Mouse (Mus musculus) intestine, postnatal 0 days (tissue): Measurements from ENCODE around the gene Rangap1. TPM values are rescaled to one million over a fixed set of nuclear protein-coding genes. Genes with fewer than 3 reads are reported as not detected.
"Not testable (repeated sequence)": the region's sequence is repeated elsewhere in the genome, so short reads cannot be mapped to it uniquely, and the experiment has no call there.

Experiments used
- ATAC-seq: fragments of 200-750 bp; cut with Nextera tagmentation; 2 replicates; pipeline ENCODE4 v1.8.0; 2017; ENCODE audit warnings: mild to moderate bottlenecking, moderate TSS enrichment, moderate library complexity
- H3K27ac ChIP-seq: fragments of 300-500 bp; sonication (generic); 2 replicates; pipeline ENCODE4 v1.5.1; 2014; ENCODE audit warnings: mild to moderate bottlenecking, low read depth, low read length, moderate library complexity
- H3K27me3 ChIP-seq: fragments of 300-500 bp; sonication (generic); replicated peaks from 2 replicates; pipeline ENCODE4 v1.6.1; 2014; ENCODE audit warnings: low read length, mixed read lengths; ENCODE audit not compliant: control insufficient read depth, insufficient read depth
- H3K36me3 ChIP-seq: fragments of 300-500 bp; sonication (generic); 2 replicates; pipeline ENCODE4 v1.6.1; 2014; ENCODE audit warnings: mild to moderate bottlenecking, moderate library complexity; ENCODE audit not compliant: control insufficient read depth, insufficient read depth
- H3K4me1 ChIP-seq: fragments of 300-500 bp; sonication (generic); replicated peaks from 2 replicates; pipeline ENCODE4 v1.6.1; 2014; ENCODE audit warnings: antibody characterized with exemption, low read length, mixed read lengths; ENCODE audit not compliant: control insufficient read depth, insufficient read depth
- H3K4me2 ChIP-seq: fragments of 300-500 bp; sonication (generic); replicated peaks from 2 replicates; pipeline ENCODE4 v1.6.1; 2014; ENCODE audit warnings: low read depth, mild to moderate bottlenecking, moderate library complexity
- H3K4me3 ChIP-seq: fragments of 300-500 bp; sonication (generic); 2 replicates; pipeline ENCODE4 v1.5.1; 2014; ENCODE audit warnings: low read depth, low read length
- H3K9ac ChIP-seq: fragments of 300-500 bp; sonication (generic); 2 replicates; pipeline ENCODE4 v1.6.1; 2014; ENCODE audit warnings: mild to moderate bottlenecking, low read depth, low read length
- H3K9me3 ChIP-seq: fragments of 300-500 bp; sonication (generic); 2 replicates; pipeline ENCODE4 v1.6.1; 2016; ENCODE audit warnings: mixed run types; ENCODE audit not compliant: control insufficient read depth
- CTCF ChIP-seq: sonication (generic); IDR thresholded peaks from 2 replicates; pipeline ENCODE4 v1.5.1; 2016; ENCODE audit warnings: low read depth, mild to moderate bottlenecking, control low read depth, antibody characterized with exemption, moderate library complexity
- WGBS: fragments of 180-500 bp; shearing (Covaris S2); extraction: QIAGEN DNeasy Blood & Tissue Kit; methylation state at CpG from one replicate; pipeline ENCODE4 v1.1.7; 2014; 5-methylcytosine and 5-hydroxymethylcytosine counted together
- polyA plus RNA-seq: library from polyadenylated mRNA; unstranded; fragments of >200 nt; fragmentation: Nextera tagmentation; extraction: Ambion mirVana; gene quantifications from 2 replicates; pipeline ENCODE4 v1.2.1, GENCODE M21; 2015

Gene Rangap1
- polyA plus RNA-seq, 1 experiment from 2014 or later = 21.9 TPM

DNA sequence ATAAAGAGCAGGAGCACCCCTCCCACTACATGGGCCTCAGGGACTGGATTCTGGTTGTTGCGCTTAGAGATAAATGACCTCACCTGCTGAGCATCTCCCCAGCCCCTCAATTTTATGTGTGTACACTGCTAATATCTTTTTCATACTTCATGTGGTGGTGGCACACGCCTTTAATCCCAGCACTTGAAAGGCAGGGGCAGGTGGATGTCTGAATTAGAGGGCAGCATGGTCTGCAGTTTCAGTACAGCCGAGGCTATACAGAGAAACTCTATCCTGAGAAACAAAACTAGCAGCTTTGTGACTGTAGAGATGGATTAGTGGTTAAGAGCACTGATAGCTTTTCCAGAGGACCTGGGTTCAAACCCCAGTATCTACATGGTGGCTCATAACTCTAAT lies 42.2 kb downstream of the Rangap1 start:
- no peak overlapping the region for H3K4me3 ChIP-seq
- no peaks in the 10 kb centered on the region for H3K9me3 ChIP-seq
- no peak overlapping the region for H3K4me2 ChIP-seq
- peaks cover 50% of the 10 kb centered on the region for H3K36me3 ChIP-seq
- no peak overlapping the region for H3K9ac ChIP-seq
- no peak for TF ChIP-seq CTCF
- 67% methylated on average over 3 of the region's 3 CpGs for WGBS
- ATAC-seq = no peak
- no peaks in the 10 kb centered on the region for H3K27me3 ChIP-seq
- H3K27ac ChIP-seq = no peak overlapping the region
- no peaks in the 10 kb centered on the region for H3K4me1 ChIP-seq

GRCm38 (mm10) chr15:81702306-81703093 lies 42.8 kb downstream of the Rangap1 start:
- H3K36me3 ChIP-seq = peaks cover 45% of the 10 kb centered on the region
- no peak for ATAC-seq
- H3K27ac ChIP-seq = no peak overlapping the region
- H3K4me3 ChIP-seq = no peak overlapping the region
- no peak overlapping the region for H3K9ac ChIP-seq
- no peak overlapping the region for H3K4me2 ChIP-seq
- 80% methylated on average over 13 of the region's 13 CpGs for WGBS
- no peaks in the 10 kb centered on the region for H3K4me1 ChIP-seq
- no peak for TF ChIP-seq CTCF
- no peaks in the 10 kb centered on the region for H3K9me3 ChIP-seq
- H3K27me3 ChIP-seq = no peaks in the 10 kb centered on the region

- not testable (repeated sequence) for H3K4me2 ChIP-seq, H3K27me3 ChIP-seq, H3K27ac ChIP-seq, H3K4me3 ChIP-seq, H3K4me1 ChIP-seq, H3K9ac ChIP-seq, ATAC-seq, H3K9me3 ChIP-seq
- peak; percentile 16; the same call in 1 of the 2 replicates for TF ChIP-seq CTCF
- H3K36me3 ChIP-seq = peaks cover 36% of the 10 kb centered on the region
- WGBS = 80% methylated on average over 4 of the region's 4 CpGs
Observed at GRCm38 (mm10) chr15:81701350-81701749, 44.0 kb downstream of the Rangap1 start.

DNA sequence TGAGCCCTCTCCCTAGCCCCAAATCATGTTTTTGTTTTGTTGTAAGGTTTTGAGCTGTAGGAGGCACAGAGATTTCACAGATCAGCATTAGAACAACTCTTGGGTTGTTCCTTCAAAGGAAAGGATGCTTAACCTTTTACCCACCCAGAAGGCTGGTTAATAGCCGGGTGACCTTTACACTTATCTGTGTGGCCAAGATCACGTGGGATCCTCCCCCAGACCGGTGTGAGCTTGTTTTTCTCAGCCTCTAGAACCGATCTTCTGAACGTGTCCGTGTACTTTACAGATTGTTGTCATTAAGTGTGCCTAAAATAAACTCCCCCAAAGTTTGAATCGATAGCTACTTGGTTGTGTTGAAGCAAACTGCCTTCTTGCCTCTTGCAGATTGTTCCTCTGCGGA lies 44.7 kb downstream of the Rangap1 start:
- H3K9me3 ChIP-seq = no peaks in the 10 kb centered on the region
- 38% methylated on average over 8 of the region's 8 CpGs for WGBS
- peaks cover 8% of the 10 kb centered on the region for H3K27me3 ChIP-seq
- H3K4me1 ChIP-seq = no peaks in the 10 kb centered on the region
- H3K27ac ChIP-seq = no peak overlapping the region
- no peak for ATAC-seq
- no peak overlapping the region for H3K4me2 ChIP-seq
- TF ChIP-seq CTCF = no peak
- peaks cover 28% of the 10 kb centered on the region for H3K36me3 ChIP-seq
- no peak overlapping the region for H3K4me3 ChIP-seq
- H3K9ac ChIP-seq = no peak overlapping the region

GRCm38 (mm10) chr15:81700161-81700560 lies 45.2 kb downstream of the Rangap1 start:
- no peaks in the 10 kb centered on the region for H3K9me3 ChIP-seq
- H3K9ac ChIP-seq = no peak overlapping the region
- 21% methylated on average over 2 of the region's 2 CpGs for WGBS
- H3K4me1 ChIP-seq = no peaks in the 10 kb centered on the region
- no peak for TF ChIP-seq CTCF
- no peak overlapping the region for H3K4me2 ChIP-seq
- no peak overlapping the region for H3K27ac ChIP-seq
- no peak overlapping the region for H3K4me3 ChIP-seq
- H3K36me3 ChIP-seq = peaks cover 24% of the 10 kb centered on the region
- peaks cover 10% of the 10 kb centered on the region for H3K27me3 ChIP-seq
- no peak for ATAC-seq

DNA sequence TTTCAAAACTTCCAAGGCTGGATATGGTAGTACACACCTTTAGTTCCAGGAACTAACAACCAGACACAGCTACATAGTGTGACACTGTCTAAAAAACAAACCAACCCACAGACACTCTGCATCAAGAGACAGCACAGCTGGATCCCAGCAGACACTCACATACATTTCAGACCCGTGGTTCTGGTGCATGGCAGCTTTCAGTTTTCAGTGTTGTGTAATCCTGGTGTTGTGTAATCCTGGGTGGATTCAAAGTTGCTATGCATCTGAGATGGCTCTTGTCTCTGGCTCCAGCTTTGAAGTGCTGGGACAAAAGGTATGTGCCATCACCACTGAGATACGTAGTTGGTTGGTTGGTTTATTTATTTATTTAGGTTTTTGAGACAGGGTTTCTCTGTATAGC lies 46.8 kb downstream of the Rangap1 start:
- H3K27me3 ChIP-seq = peaks cover 25% of the 10 kb centered on the region
- H3K9me3 ChIP-seq = no peaks in the 10 kb centered on the region
- 0 out of 2 replicates have a peak, but pooled peaks cover 2% of the 10 kb centered on the region for H3K4me1 ChIP-seq
- ATAC-seq = no peak
- no peak overlapping the region for H3K27ac ChIP-seq
- H3K4me3 ChIP-seq = no peak overlapping the region
- no peak for TF ChIP-seq CTCF
- H3K9ac ChIP-seq = no peak overlapping the region
- H3K4me2 ChIP-seq = no peak overlapping the region
- WGBS = 45% methylated on average over 2 of the region's 2 CpGs
- H3K36me3 ChIP-seq = peaks cover 8% of the 10 kb centered on the region; the same call in 1 of the 2 replicates
